Mouse (Mus musculus): ENCODE results near the gene Gli1.
A peak's percentile ranks its signal among the peaks of the same experiment; 100 is the strongest.

Gli1 gene

DNA sequence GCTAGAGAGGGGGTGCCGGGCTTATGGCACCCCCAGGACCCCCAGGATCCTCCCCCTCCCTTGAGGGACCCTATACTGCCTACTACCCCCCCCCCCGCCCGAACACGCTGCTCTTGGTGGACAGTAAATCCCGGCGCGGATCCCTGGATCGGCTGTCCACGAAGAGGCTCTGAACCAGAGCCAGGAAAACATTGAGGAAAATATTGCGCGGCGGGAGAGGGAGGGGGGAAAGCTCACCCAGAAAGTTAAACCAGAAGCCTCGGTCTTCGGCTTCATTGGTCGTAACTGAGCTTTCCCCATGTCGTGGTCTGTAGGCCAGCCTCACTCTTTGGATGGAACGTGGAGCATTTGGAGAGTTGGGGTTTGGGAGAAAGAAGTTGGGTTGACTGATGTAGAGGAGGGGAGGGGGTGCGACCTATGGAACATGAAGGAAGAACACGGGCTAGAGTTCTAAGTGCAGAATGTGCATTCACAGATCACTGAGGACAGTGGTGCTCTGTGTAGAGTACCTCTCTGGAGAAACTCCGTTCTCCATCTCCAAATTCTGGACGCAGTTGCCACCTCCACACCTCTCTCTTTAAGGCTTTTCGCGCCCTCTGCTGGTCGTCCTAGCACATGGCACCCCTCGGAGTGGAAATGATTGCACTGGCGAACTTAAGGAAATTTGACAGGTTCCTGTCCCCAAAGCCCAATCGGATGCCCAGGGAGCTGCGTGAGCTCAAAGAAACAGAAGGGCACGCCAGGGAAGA, at the start of gene Gli1:
TSS of gene Gli1 (minus strand) at position 84 of the 749 bp plus-strand sequence.
- DNase-seq (ENCODE audit: low spot score) = peak; percentile 83

DNA sequence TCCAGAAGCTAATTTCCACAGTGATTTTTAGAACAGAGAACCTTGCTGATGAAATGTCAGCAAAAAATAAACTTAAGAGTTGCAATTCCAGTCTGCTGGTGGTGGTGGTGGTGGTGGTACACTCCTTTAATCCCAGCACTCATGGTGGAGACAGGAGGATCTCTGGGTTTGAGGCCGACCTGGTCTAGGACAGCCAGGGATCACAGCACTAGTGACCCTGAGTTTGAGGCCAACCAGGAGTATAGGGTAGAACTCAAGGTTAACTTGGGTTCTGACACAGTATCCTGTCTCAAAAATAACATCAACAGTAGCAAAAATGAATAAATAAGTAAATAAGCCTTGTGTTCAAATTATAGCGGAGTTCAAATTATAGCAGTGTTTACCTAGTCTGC, 40.0 kb upstream of the Gli1 start:
- no peak for DNase-seq (ENCODE audit: low spot score)

DNA sequence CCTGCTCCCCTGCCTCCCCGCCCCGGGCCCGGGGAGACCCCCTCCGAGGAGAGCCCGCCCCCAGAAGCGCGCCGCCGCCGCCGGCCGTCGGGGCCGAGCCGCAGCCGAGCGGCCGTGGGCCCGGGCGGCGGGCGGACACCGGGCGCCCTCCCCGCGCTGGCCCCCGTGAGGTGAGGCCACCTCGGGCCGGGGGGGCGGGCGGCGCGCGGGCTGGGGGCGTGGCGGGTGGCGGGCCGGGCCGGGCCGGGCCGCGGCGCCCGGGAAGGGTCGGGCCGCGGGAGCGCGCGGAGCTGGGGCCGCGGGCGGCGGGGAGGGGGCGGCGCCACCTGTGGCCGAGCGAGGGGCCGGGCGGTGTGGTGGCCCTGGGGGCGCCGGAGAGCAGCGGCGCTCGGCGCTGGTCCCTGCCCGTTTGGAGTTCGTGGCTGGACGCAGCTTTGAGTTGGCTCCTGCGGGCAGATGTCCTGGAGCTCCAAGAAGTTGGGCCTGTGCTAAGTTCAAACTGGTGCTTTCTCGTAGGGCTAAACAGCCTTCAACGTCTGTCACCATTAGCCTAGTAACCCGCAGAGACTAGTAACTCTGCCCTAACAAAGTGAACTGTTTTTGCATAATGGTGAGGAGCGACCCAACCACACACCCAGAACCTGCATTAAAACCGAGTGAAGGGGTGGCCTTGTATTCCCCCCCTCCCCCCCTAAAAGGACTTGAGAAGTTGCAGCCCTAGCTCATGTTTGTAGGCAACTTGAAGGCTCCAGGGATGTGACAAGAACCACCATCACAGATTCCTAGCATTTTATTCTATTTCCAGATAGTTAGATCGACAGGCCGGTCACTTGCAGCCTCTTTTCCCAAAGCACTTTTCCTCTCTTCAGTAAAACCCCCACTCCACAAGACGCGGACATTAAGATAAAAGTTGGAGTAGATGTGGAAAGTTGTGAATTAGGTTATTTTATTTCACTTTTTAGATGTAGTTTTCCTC, 39.3 kb upstream of the Gli1 start:
- peak; percentile 73 for DNase-seq (ENCODE audit: low spot score)

DNA sequence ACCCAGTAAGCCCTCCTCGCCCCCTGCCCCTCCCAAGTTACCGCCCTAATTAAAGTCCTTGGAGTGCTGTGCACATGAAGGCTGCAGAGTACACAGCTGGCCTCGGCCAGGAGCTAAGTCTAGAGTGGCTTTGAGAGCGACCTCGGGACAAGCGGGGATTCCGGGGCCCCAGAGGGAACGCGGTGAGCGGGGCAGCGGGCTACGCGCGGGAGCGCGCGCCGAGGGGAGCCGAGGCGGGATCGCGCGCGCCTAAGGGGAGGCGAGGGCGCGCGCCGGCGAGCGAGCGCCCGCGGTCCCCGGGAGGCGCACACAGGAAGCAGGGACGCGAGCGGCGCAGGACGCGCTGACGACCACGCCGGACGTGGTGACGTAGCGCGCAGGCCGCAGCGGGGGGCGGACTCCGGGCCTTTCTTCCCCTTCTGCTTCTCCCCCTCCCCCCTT, 38.5 kb upstream of the Gli1 start, which contains the start of gene R3hdm2:
TSS of gene R3hdm2 (plus strand) at position 77 of the 441 bp plus-strand sequence.
- DNase-seq (ENCODE audit: low spot score) = peak; percentile 80

DNA sequence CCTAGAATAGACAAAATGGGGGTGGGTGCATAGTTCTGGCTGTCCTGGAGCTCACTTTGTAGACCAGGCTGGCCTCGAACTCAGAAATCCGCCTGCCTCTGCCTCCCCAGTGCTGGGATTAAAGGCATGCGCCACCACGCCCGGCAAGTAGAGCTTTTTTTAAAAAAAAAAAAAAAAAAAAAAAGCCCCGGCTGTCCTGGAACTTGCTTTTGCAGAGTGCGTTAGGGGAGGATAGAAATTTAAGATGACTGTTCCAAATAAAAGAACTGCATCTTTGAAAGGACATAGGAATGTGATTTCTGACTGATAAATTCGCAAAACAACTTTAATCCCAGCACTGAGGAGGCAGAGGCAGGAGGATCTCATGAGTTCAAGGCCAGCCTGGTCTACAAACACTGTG, 37.9 kb upstream of the Gli1 start:
- DNase-seq (ENCODE audit: low spot score) = no peak

DNA sequence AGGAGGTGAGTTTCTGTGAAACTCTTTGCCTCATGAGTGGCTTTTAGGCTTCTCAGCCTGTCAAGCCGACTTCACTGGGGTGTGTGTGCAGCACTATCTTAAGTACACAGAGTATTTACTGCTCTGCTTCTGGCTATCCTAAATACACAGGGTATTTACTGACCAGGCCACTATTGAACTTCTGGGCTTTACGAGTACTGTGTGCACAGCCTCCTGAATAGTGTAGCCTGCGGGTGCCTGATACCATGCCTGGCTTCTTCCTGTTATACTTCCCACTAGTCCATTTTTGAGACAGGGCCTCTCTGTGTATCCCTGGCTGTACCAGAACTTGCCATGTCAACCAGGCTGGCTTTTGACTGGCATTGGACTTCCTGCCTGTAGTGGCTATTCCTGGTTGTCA, 35.9 kb upstream of the Gli1 start:
- no peak for DNase-seq (ENCODE audit: low spot score)

DNA sequence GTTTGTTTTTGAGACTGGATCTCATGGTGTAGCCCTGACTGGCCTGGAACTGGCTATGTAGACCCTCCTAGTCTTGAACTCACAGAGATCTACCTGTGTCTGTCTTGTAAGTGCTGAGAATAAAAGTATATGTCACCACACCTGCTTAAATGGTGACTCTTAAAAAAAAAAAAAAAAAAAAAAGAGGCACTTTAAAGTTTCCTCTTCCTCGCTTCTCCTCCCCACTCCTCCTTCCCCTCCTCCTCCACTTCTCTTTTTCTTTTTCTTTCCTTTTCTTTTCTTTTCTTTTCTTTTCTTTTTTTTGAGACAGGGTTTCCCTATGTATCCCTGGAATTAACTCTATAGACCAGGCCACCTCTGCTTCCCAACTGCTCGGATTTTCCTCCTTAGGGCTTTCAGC, 29.2 kb upstream of the Gli1 start:
- no peak for DNase-seq (ENCODE audit: low spot score)

DNA sequence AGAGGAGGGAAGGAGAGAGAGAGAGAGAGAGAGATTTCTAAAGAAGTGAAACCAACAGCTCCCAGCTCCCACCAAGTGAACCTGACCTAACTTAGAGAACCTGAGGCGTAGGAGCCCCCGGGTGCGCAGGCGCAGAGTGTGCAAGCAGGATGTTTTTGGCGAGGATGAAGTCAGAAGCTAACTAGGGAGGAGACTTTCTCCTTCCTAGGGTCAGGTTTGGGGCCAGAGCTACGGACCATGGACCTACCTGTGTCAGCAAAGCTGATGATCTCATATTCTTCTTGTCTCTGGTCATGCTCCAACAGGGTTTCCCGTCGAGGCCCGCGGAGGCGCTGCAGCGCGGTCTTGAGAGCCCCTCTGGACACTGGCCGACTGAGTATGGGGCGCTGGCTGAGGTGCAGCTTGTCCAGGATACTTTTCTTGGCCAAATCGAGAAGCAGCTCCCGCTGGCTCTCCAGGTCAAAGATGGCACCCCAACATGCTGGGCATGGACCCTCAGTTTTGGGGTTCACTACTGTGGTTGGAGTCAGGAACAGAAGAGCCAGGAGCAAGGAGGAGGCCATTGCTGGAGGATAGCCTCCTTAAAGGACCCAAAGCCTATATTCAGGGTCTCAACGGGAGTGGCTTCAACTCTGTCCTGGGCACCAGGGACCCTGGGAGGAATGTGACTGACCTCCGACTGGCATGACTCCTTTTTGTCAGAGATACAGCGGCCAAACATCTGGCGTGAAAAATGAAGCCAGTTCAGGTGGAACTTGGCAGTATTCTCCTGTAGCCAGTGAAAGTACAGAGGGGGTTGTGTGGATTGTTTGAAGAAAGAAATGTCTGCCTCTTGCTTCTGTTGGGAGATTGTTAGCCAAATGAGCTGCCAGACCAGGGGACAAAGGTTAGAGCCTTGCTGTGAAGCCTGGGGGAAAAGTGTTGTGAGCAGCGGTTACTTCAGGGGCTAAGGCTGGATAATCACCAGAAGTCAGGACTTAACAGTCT, 28.4 kb upstream of the Gli1 start, which contains the start of gene Inhbc:
TSS of gene Inhbc (minus strand) at position 598 of the 987 bp plus-strand sequence.
- DNase-seq (ENCODE audit: low spot score) = no peak

DNA sequence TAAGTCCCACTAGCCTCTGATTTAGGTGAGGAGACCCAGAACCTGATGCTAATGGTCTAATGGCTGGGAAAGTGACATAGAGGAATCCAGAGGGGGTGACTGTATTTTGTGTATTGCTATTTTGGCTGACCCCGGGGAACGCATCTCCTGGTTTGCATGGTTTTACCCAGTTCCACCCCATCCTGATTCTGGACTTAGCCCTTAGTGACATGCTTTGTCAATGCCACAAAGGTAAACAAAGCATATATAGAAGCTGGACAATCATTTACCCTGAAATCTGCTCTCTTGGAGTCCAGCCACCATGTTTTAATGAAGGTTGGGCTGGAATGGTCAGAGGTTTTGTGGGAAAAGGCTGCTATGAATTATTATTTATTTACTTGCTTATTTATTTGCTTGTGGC, 26.5 kb upstream of the Gli1 start:
- no peak for DNase-seq (ENCODE audit: low spot score)

DNA sequence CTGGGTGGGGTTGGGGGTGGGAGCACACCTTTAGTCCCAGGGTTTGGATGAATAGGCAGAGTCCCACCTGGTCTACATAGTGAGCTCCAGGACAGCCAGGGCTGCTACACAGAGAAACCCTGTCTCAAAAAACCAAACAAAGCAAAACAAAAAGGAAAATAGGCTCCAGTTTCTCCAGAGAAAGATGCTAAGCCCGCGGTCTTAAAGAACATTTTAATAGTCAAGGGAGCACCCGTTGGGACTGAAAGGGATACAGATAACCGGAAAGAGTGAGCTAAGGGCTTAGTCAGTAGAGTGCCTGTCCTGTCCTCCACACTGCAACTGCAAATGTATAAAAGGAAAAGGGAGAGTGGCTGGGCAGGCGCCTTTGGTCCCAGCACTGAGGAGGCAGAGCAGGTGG, 25.3 kb upstream of the Gli1 start:
- no peak for DNase-seq (ENCODE audit: low spot score)

DNA sequence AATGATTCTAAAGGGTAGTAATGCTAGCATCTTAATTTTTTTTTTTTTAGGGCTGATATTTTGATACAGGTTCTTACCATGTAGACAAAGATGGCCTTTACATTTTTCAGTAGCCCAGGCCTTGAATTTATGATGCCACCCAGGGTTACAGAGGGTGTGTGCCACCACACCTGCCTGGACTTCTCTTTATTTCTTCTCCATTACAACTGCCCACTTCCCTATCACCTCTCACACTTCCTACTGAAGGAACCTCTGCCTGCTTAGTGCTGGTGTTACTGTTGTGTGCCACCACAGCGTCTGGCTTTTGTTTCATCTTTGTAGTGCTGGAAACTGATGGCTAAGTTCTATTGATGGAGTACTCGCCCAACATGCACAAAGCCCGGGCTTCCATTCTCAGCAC, 18.9 kb upstream of the Gli1 start:
- no peak for DNase-seq (ENCODE audit: low spot score)

DNA sequence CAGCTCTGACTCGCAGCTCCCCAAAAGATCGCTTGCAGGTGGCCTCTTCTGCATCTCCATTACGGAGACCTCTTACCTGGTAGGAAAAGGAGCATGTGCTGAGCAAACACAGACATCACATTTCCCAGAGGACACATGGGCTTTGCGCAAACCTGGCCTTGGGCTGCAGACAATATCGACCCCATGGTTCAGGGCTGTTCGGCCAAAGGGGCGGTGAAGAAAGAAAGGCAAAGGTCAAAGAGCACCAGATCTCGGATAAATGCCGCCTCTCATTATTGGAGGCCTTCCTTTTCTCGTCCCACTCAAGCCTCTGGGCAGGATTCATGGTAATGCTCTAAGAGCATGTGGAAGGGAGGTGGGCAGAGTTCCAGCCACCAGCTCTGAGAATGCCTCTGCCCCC, 13.6 kb upstream of the Gli1 start:
- no peak for DNase-seq (ENCODE audit: low spot score)

DNA sequence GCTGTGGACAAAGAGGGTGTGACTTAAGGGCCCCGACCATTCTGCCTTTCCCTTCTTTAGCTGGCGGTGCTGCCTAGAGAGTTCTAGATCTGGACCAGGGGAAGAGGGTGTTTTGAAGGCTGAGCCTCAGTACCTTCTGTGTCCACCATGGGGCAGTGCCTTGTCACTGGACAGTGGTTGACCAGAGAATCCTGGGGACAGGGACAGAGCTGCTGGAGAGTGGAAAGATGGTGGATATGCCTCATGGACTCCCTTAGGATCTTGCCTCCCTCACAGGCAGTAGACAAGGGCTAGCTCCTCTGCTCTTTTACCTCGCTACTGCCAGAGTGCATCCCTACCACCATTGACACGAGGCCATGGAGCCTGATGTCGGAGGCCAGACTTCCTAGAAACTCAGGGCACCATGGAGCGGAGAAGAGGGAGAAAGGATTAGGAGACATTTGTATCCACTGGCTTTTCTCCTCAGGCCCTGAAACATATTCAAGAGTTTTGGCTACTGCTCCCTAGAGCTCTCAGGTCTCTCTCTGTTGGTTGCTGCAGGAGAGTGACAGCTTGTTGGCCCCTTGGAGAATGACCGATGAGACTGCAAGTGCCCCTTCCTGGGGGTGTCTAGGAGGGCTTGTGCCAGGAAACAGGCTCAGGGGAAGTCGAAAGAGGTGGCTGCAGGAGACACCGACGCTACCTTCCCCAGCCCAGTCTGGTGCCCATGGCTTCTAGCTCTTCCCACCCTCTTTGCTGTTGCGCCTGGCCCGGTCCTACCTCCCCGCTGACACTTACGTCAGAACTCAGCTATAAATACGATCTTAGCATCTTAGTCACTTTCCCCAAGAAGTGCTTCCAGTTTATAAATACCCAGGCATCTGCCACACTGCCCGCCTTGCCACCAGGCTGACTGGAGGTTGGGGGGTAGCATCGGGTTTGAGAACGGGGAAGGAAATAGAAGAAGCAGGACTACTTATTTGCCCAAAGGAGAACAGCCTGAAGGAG, 12.4 kb upstream of the Gli1 start, which contains the start of gene Inhbe:
TSS of gene Inhbe (minus strand) at position 503 of the 987 bp plus-strand sequence.
- peak; percentile 45 for DNase-seq (ENCODE audit: low spot score)

DNA sequence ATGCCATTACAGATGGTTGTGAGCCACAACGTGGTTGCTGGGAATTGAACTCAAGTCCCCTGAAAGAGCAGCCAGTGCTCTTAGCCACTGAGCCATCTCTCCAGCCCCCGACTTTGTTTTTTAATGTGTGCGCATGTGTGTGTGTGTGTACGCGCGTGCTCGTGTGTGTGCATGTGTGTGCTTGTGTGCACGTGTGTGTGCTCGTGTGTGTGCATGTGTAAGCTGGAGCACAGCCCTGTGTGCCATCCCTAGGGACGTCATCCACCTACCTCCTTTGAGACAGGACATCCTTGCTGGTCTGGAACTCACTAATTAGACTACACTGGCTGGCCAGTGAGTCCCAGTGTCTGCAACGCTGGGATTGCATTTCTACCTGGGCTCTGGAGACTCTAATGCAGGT, 11.0 kb upstream of the Gli1 start:
- no peak for DNase-seq (ENCODE audit: low spot score)

DNA sequence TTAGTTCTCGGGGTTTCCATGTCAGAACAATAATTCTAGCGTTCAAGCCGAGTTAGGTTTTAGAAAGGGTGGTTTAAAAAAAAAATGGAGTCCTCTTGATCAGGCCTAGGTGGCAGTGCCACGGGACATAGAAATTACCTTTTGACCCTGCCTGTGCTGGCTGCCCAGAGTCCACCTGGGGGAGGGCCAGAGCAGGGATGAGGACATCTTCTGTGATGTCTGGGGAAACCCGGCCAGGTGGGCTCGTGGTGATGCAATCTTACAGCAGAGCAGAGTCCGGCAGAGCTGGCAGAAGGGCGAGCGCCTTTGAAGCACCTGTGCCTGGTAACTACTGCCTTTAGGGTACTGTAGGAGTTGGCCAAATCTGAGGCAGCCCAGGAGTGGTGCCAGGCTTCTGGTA, 10.4 kb upstream of the Gli1 start:
- no peak for DNase-seq (ENCODE audit: low spot score)

DNA sequence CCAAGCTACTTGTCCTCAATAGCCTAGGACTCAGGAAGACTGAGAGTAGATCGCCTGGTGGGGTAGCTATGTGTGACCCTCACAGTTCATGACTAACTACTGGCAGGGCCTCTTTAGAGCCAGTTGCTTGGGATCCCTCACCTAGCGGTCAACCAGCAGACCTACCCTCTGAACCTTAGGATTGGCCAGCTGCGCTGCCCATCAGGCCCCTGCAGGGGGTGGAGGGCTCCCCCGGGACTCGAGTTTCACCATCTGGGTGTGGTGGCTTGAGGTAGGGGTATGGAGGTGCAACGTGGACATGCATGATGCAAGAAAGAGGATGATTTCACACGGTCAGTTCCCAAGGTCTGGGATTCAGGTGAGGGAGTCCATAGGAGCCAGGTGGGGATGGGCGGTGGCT, 9.9 kb upstream of the Gli1 start:
- no peak for DNase-seq (ENCODE audit: low spot score)

DNA sequence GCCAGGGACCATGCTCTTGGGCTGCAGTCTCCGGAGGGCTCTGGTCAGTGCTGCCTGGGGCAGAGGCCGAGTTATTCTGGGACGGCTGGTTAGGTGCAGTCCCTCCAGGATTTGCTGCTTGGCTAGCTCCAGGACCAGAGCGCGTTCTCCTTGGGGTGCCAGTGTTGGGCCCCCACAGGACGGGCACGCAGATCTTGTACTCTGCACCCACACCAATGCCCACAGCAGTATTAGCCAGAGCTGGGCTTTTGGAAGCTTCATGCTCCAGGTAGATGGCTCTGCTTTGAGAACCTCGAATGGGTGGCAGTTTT, 9.5 kb upstream of the Gli1 start:
- no peak for DNase-seq (ENCODE audit: low spot score)

DNA sequence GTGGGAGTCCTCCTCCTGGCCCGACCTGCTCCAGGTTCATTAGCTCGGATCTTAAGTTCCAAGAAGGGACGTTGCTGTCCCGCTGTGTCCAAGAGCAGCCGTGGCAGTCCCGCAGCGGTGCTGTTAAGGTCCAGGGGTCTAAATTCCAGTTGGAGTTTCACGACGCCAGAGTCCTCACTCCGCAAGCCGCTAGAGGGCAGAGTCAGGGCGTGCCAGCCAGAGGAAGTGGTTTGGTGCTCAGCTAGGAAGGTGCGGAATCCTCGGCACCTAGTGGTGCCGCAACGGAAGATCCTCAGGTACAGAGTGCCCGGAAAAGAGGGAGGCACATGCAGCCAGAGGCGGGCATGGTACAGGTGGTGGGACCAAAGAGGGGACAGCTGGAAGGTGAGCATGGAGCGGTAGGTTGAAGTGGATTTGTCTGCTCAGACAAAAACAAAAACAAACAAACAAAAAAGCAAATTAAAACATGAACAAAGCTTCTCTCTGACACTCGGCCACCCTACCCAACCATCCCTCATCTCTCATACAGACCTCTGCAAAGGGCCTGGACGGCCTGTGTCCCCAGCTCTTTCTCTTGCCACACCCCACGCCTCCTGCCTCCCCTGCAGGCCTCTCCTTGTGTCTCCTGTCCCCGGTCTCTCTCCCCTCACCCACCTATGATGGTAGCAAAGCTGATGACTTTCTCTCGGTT, 9.0 kb upstream of the Gli1 start:
- peak; percentile 28 for DNase-seq (ENCODE audit: low spot score)

DNA sequence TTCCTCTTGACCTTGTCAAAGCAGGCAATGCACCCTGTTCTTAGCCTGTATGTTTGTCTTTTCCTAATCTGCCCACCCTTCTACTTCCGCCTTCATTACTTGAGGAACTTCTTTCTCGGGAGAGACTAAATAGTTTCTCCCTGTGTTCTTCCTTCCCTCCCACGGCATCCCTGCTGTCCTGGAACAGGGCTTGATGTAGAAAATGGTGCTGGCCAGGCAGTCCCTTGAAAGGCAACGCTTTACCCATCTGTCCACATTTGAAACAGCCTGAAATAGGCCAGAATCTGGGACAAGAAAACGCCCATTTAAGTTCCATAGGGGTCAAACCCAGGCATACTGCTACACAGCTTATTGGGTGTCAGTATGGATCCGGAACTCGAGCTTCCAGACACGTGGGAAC, 8.0 kb upstream of the Gli1 start:
- DNase-seq (ENCODE audit: low spot score) = no peak

DNA sequence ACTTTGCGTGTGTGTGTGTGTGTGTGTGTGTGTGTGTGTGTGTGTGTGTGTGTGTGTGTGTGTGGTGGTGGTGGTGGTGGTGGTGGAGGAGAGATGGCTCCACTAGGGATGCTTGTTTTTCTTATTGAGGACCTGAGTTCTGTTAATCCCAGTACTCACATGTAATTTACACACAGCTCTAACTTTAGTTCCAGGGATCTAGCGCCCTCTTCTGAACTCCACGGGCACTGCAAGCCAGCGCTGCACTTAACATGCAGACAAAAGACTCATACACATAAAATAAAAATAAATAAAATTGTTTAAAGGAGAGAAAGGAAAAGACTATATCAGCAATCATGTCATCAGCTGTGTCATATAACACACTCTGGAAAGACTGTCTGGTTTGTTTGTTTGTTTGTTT, 7.2 kb upstream of the Gli1 start:
- no peak for DNase-seq (ENCODE audit: low spot score)

Measured in adipocyte (in vitro differentiated cells).